Mouse (Mus musculus) limb, embryonic 11.5 days (tissue): ENCODE results near the gene Bak1. TPM values are rescaled to one million over a fixed set of nuclear protein-coding genes. Genes with fewer than 3 reads are reported as not detected.

ENCODE experiments used
- ATAC-seq: fragments of 200-750 bp; cut with Nextera tagmentation; 2 replicates; pipeline ENCODE4 v1.8.0; 2017; ENCODE audit warnings: low read depth; ENCODE audit not compliant: insufficient number of reproducible peaks, low FRiP score, low TSS enrichment
- DNase-seq: peaks from one replicate; pipeline ENCODE4 v3.0.0-alpha.2; 2015; ENCODE audit warnings: low spot score
- H3K27ac ChIP-seq: fragments of 300-500 bp; sonication (generic); replicated peaks from 2 replicates; pipeline ENCODE4 v1.5.1; 2014; ENCODE audit warnings: low read depth, mild to moderate bottlenecking, low read length
- H3K27me3 ChIP-seq: fragments of 300-500 bp; sonication (generic); 2 replicates; pipeline ENCODE4 v1.6.1; 2014; ENCODE audit warnings: mild to moderate bottlenecking, low read length, mixed read lengths; ENCODE audit not compliant: control insufficient read depth, insufficient read depth
- H3K36me3 ChIP-seq: fragments of 300-500 bp; sonication (generic); 2 replicates; pipeline ENCODE4 v1.6.1; 2014; ENCODE audit warnings: mild to moderate bottlenecking, low read length, moderate library complexity, mixed read lengths; ENCODE audit not compliant: control insufficient read depth, insufficient read depth
- H3K4me1 ChIP-seq: fragments of 300-500 bp; sonication (generic); 2 replicates; pipeline ENCODE4 v1.6.1; 2014; ENCODE audit warnings: low read length, mixed read lengths; ENCODE audit not compliant: control insufficient read depth, insufficient read depth
- H3K4me2 ChIP-seq: fragments of 300-500 bp; sonication (generic); 2 replicates; pipeline ENCODE4 v1.6.1; 2014; ENCODE audit warnings: low read depth, mild to moderate bottlenecking, moderate library complexity; ENCODE audit not compliant: severe bottlenecking
- H3K4me3 ChIP-seq: fragments of 300-500 bp; sonication (generic); 2 replicates; pipeline ENCODE4 v1.5.1; 2014; ENCODE audit warnings: low read depth, low read length
- H3K9ac ChIP-seq: fragments of 300-500 bp; sonication (generic); 2 replicates; pipeline ENCODE4 v1.6.1; 2014; ENCODE audit warnings: mild to moderate bottlenecking, low read length
- H3K9me3 ChIP-seq: fragments of 300-500 bp; sonication (generic); 2 replicates; pipeline ENCODE4 v1.6.1; 2016; ENCODE audit warnings: low read length; ENCODE audit not compliant: control insufficient read depth
- WGBS: fragments of 180-500 bp; shearing (Covaris S2); extraction: QIAGEN DNeasy Blood & Tissue Kit; methylation state at CpG from one replicate; pipeline ENCODE4 v1.1.7; 2014; 5-methylcytosine and 5-hydroxymethylcytosine counted together
- polyA plus RNA-seq: library from polyadenylated mRNA; unstranded; fragments of >200 nt; fragmentation: Nextera tagmentation; extraction: Ambion mirVana; gene quantifications from 2 replicates; pipeline ENCODE4 v1.2.1, GENCODE M21; 2014

The Bak1 gene
- polyA plus RNA-seq, 1 experiment from 2014 or later, result 15.6 TPM

DNA sequence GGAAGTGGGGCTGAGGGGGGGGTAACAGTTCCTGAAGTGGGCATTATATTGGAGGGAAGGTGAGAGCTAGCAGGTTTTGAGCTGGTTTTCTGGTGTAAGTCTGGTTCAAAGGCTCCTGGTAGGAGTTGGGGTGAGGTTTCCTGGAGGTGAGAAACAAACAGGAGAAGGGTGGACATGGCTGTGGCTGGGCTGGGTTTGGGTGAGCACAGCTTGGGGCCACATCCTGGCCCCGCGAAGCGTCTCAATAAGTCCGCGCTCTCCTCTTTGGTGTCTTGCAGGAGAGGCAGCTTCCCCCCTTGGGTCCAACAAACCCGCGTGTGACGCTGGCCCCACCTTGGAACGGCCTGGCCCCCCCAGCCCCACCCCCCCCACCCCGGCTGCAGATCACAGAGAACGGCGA is 58.6 kb downstream of the Bak1 start:
- 63% methylated on average over 10 of the region's 12 CpGs for WGBS
- H3K4me2 ChIP-seq, result no peak overlapping the region
- H3K9ac ChIP-seq, result no peak overlapping the region
- no peak overlapping the region for H3K27ac ChIP-seq
- H3K4me1 ChIP-seq, result peaks cover 18% of the 10 kb centered on the region
- no peaks in the 10 kb centered on the region for H3K27me3 ChIP-seq
- ATAC-seq, result no peak
- peaks cover 6% of the 10 kb centered on the region for H3K36me3 ChIP-seq
- no peak overlapping the region for H3K4me3 ChIP-seq
- no peak for DNase-seq
- H3K9me3 ChIP-seq, result no peaks in the 10 kb centered on the region

Other genes starting within 250 kb of the Bak1 start
- 51.2 and 51.5 TPM in 2 replicates for gene Bnip1, start 247.9 kb downstream of the Bak1 start, polyA plus RNA-seq
- gene Nkx2-5, start 184.0 kb downstream of the Bak1 start, polyA plus RNA-seq, result 0.16 TPM in 1 of 2 replicates, not detected in the other
- gene Kifc5b, start 111.9 kb downstream of the Bak1 start, polyA plus RNA-seq, result 7.3 and 9.8 TPM in 2 replicates
- 4.7 and 5.0 TPM in 2 replicates for gene Phf1, start 96.0 kb downstream of the Bak1 start, polyA plus RNA-seq
- 164 and 170 TPM in 2 replicates for gene Cuta, start 89.4 kb downstream of the Bak1 start, polyA plus RNA-seq
- 3.1 and 3.5 TPM in 2 replicates for gene Syngap1, start 87.8 kb downstream of the Bak1 start, polyA plus RNA-seq
- gene Zbtb9, start 55.8 kb downstream of the Bak1 start, polyA plus RNA-seq, result 11.5 and 14.0 TPM in 2 replicates
- gene Itpr3, start 28.3 kb upstream of the Bak1 start, polyA plus RNA-seq, result 2.5 and 3.0 TPM in 2 replicates
- gene Uqcc2, start 104.9 kb upstream of the Bak1 start, polyA plus RNA-seq, result 383 and 387 TPM in 2 replicates
- 0.13 and 0.20 TPM in 2 replicates for gene Ip6k3, start 138.8 kb upstream of the Bak1 start, polyA plus RNA-seq
- 14.2 and 15.8 TPM in 2 replicates for gene Lemd2, start 175.5 kb upstream of the Bak1 start, polyA plus RNA-seq